Mouse (Mus musculus): Measurements from ENCODE around the gene Poldip2. TPM values are rescaled to one million over a fixed set of nuclear protein-coding genes. Genes with fewer than 3 reads are reported as not detected.

Poldip2 gene
- polyA plus RNA-seq, 1 experiment = 50.4 TPM

DNA sequence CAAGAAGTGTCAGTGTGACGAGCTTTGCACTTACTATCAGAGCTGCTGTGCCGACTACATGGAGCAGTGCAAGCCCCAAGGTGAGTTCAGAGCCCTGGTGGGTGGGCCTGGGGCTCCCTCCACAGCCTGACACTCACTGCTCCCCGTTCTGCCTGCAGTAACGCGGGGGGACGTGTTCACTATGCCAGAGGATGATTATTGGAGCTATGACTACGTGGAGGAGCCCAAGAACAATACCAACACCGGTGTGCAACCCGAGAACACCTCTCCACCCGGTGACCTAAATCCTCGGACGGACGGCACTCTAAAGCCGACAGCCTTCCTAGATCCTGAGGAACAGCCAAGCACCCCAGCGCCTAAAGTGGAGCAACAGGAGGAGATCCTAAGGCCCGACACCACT is 12.4 kb upstream of the Poldip2 start:
- 44% methylated on average over 16 of the region's 16 CpGs for WGBS
- H3K4me1 ChIP-seq (ENCODE audit: control insufficient read depth, insufficient read depth, low read length) = peaks cover 5% of the 10 kb centered on the region; the same call in 1 of the 2 replicates
- H3K4me3 ChIP-seq (replicated peaks; ENCODE audit: extremely low read depth, low read depth, low read length) = no peak overlapping the region
- DNase-seq = no peak
- TF ChIP-seq CTCF (IDR thresholded peaks at IDR 0.05; ENCODE audit: insufficient read depth, low read length) = no peak
- TF ChIP-seq POLR2A (IDR thresholded peaks at IDR 0.05; ENCODE audit: borderline replicate concordance, extremely low read depth, low read depth, low read length) = no peak

DNA sequence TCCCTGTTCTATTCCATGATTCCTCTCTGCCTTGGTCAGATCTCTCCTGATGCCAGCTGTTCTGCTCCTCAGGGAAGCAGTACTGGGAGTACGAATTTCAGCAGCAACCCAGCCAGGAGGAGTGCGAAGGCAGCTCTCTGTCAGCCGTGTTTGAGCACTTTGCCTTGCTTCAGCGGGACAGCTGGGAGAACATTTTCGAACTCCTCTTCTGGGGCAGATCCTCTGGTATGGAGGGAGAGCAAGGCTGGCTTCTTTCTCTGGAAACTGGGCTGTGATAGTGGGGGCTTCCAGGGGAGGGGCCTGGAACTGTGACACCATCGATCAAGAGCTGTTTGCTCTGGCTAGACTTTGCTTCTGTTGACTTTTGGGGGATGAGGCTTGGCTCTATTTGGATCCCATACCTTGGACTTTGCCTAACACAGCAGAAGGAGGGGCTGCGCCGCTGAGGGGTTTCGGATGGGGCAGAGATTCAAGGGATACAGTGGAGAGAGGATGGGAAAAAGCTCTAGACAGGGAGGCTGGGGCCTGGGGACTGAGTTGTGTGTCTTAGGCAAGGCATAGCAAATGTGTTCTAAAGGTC is 11.3 kb upstream of the Poldip2 start:
- no peak for DNase-seq

DNA sequence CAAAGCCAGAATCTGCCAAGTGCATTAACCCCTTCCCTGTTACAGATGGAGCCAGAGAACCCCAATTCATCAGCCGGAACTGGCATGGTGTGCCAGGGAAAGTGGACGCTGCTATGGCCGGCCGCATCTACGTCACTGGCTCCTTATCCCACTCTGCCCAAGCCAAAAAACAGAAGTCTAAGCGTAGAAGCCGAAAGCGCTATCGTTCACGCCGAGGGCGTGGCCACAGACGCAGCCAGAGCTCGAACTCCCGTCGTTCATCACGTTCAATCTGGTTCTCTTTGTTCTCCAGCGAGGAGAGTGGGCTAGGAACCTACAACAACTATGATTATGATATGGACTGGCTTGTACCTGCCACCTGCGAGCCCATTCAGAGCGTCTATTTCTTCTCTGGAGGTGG is 10.5 kb upstream of the Poldip2 start:
- no peak for DNase-seq
- 74% methylated on average over 20 of the region's 20 CpGs for WGBS
- Histone ChIP-seq H3K4me3 (replicated peaks; ENCODE audit: extremely low read depth, low read depth, low read length) (no peak overlapping the region), H3K4me1 (ENCODE audit: control insufficient read depth, insufficient read depth, low read length) (peaks cover 5% of the 10 kb centered on the region; the same call in 1 of the 2 replicates)
- TF ChIP-seq POLR2A (IDR thresholded peaks at IDR 0.05; ENCODE audit: borderline replicate concordance, extremely low read depth, low read depth, low read length) = no peak
- TF ChIP-seq CTCF (IDR thresholded peaks at IDR 0.05; ENCODE audit: insufficient read depth, low read length) = no peak

More for the DNA sequence above, 11.3 kb upstream of the Poldip2 start:
- H3K4me1 ChIP-seq (ENCODE audit: control insufficient read depth, insufficient read depth, low read length) = peaks cover 5% of the 10 kb centered on the region; the same call in 1 of the 2 replicates
- WGBS = 58% methylated on average over 9 of the region's 9 CpGs
- no peak for TF ChIP-seq POLR2A (IDR thresholded peaks at IDR 0.05; ENCODE audit: borderline replicate concordance, extremely low read depth, low read depth, low read length)
- TF ChIP-seq CTCF (IDR thresholded peaks at IDR 0.05; ENCODE audit: insufficient read depth, low read length) = no peak
- H3K4me3 ChIP-seq (replicated peaks; ENCODE audit: extremely low read depth, low read depth, low read length) = no peak overlapping the region

DNA sequence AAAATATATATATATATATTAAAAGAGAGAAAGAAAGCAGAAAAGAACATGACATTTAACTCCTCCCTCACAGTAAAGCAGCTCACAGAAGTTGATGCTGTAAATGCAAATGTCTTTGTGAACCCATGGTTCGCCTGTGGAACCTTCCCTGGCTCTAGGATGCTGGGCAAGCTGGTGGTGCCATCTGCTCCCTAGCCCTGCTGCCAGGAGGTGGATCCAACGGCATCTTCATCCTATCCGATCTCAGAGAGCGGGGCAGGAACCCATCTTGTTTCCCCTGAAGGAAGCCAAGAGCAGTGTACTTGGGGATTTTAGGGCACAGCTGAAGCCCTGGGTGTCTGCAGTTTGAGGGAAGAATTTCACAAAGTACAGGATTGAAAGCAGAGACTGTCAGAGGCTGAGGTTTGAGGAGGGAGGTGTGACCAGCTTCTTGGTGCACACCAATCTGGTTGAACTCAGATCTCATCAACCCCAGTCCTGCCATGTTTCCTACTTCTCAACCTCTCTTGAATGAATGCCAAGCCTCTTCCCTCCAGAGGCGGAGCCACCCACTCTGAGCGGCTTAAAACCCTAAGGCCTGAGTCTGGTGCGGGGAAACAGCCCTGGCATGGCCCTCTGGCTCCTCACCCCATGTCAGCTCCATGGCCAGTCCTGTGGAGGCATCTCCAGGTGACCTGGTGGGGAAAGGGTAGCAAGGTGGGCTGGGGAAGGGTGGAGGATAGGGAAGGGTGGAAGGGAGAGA is 8.9 kb upstream of the Poldip2 start, which contains the start of gene Sebox:
Gene Sebox (plus strand): TSS at position 539 of the 742 bp plus-strand sequence.
- no peaks in the 10 kb centered on the region for H3K4me1 ChIP-seq (ENCODE audit: control insufficient read depth, insufficient read depth, low read length)
- 58% methylated on average over 7 of the region's 7 CpGs for WGBS
- no peak within 1 kb of the TSS for H3K4me3 ChIP-seq (replicated peaks; ENCODE audit: extremely low read depth, low read depth, low read length)
- no peak for DNase-seq
- TF ChIP-seq POLR2A (IDR thresholded peaks at IDR 0.05; ENCODE audit: borderline replicate concordance, extremely low read depth, low read depth, low read length) (no peak), CTCF (IDR thresholded peaks at IDR 0.05; ENCODE audit: insufficient read depth, low read length) (no peak)

DNA sequence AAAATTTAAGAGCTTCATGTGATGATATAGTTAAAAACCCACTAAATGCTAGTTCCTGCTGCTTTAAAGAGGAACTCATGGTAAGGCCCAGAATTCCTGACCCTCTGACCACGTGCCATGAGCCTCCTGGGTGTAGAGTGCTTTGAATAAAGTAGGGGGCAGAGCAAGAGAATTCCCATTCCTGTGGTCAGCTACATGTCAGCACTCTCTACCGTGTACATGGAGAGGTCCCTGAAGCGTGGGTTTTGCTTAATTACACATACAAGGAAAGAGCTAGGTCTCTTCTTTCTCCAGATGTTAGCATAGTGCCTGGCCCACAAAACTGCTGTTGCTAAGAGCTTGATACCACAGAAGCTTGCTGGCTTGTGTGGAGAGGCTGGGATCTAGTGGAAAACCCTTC is 6.6 kb upstream of the Poldip2 start:
- no peak for DNase-seq
- Histone ChIP-seq H3K4me3 (replicated peaks; ENCODE audit: extremely low read depth, low read depth, low read length) (no peak overlapping the region), H3K4me1 (ENCODE audit: control insufficient read depth, insufficient read depth, low read length) (no peaks in the 10 kb centered on the region)
- WGBS = 84% methylated on average over 3 of the region's 3 CpGs
- TF ChIP-seq CTCF (IDR thresholded peaks at IDR 0.05; ENCODE audit: insufficient read depth, low read length) (no peak), POLR2A (IDR thresholded peaks at IDR 0.05; ENCODE audit: borderline replicate concordance, extremely low read depth, low read depth, low read length) (no peak)

DNA sequence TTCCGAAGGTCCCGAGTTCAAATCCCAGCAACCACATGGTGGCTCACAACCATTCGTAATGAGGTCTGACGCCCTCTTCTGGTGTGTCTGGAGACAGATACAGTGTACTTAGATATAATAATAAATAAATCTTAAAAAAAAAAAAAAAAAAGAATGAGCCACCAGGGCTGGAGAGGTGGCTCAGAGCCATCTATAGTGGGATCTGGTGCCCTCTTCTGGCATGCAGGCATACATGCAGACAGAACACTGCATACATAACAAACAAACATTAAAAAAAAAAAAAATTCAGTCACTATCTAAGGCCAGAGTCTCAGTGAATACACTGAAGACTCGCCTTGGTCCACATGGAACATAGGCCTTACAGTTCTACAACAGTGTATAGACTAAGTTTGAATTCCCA is 2.8 kb upstream of the Poldip2 start:
- DNase-seq = no peak
- H3K4me1 ChIP-seq (ENCODE audit: control insufficient read depth, insufficient read depth, low read length) = peaks cover 5% of the 10 kb centered on the region; the same call in 1 of the 2 replicates
- TF ChIP-seq CTCF (IDR thresholded peaks at IDR 0.05; ENCODE audit: insufficient read depth, low read length) (peak; percentile 47), POLR2A (IDR thresholded peaks at IDR 0.05; ENCODE audit: borderline replicate concordance, extremely low read depth, low read depth, low read length) (no peak)
- no peak overlapping the region for H3K4me3 ChIP-seq (replicated peaks; ENCODE audit: extremely low read depth, low read depth, low read length)
- WGBS = 88% methylated on average over 5 of the region's 5 CpGs

DNA sequence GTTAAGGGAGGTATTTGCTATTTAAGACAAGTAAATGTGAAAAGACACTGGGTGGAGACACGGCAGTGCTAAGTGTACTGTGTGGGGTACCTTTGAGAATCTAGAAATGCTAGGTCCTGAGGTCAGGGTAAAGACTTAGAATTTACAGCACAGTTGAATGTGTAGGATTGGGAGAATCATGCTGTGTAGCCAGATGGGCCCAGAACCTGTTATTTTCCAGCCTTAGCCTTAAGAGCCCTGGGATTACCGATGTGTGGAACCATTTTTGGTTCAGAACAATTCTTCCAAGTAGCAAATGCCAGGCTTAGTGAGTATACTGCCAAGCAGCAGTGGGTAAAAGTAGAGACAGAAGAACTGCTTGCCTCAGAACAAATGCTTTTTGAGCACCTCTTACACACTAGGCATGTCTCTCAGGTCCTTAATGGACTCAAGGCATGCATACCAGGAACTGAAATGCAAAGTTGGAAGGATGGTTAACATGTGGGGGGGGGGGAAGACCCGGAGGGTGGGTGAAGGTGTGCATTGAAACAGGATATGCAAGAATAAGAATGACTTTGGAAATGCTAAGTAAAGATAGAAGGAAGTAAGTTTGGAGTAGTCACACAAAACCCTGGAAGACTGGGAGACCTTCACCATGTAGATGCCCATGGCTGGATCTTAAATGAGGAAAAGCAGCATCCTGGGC is 1.3 kb downstream of the Poldip2 start:
- H3K4me3 ChIP-seq (replicated peaks; ENCODE audit: extremely low read depth, low read depth, low read length) = no peak overlapping the region
- no peak for DNase-seq
- 64% methylated on average over 3 of the region's 3 CpGs for WGBS
- peaks cover 5% of the 10 kb centered on the region; the same call in 1 of the 2 replicates for H3K4me1 ChIP-seq (ENCODE audit: control insufficient read depth, insufficient read depth, low read length)
- no peak for TF ChIP-seq POLR2A (IDR thresholded peaks at IDR 0.05; ENCODE audit: borderline replicate concordance, extremely low read depth, low read depth, low read length)
- TF ChIP-seq CTCF (IDR thresholded peaks at IDR 0.05; ENCODE audit: insufficient read depth, low read length) = no peak

DNA sequence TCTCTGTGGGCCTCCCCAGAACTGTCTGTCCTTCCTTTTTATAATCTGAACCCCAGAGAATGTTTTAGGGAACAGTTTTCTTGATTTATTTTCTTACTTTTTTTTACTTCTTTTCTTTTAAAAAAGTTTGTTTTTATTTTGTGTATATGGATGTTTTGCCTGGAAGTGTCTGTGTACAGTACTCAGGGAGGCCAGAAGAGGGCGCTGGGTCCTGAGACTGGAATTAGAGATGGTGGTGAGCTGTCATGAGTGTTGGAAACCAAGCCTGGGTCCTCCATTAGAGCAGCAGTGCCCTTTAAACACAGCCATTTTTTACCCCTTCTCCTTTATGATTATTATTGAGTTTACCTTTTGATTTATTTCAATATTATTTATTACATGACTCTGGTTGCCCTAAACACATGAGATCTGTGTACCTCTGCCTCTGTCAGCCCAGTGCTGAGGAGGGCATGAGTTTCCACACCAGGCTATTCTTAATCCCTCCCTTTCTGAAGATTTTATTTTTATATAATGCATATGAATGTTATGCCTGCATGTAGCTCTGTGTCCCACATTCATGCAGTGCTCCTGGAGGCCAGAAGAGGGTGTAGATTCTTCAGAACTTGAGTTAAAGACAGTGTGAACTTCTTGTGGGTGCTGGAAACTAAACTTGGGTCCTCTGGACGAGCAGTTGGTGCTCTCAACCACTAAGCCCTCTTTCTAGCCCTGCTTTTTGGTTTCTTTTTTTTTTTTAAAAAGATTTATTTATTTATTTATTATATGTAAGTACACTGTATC is 3.7 kb downstream of the Poldip2 start:
- WGBS = 64% methylated on average over 2 of the region's 2 CpGs
- TF ChIP-seq CTCF (IDR thresholded peaks at IDR 0.05; ENCODE audit: insufficient read depth, low read length) (peak; percentile 17; the same call in 1 of the 2 replicates), POLR2A (IDR thresholded peaks at IDR 0.05; ENCODE audit: borderline replicate concordance, extremely low read depth, low read depth, low read length) (no peak)
- no peak for DNase-seq

DNA sequence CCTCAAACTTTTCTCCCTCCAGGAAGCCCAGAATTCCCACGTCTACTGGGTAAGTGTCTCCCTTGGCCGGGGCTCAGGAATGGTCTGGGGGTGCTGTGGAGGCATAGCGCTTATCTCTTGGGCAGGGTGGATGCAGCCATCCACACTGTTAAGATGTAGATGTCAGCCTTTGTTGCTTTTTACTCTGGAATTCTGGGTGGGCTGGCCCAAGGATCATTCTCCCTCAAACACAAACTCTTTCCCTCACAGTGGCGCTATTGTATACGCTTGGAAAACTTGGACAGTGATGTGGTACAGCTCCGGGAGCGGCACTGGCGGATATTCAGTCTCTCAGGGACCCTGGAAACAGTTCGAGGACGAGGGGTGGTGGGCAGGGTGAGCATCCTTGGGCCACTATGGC is 6.9 kb downstream of the Poldip2 start:
- no peak for DNase-seq
- TF ChIP-seq CTCF (IDR thresholded peaks at IDR 0.05; ENCODE audit: insufficient read depth, low read length) (no peak), POLR2A (IDR thresholded peaks at IDR 0.05; ENCODE audit: borderline replicate concordance, extremely low read depth, low read depth, low read length) (no peak)
- no peak overlapping the region for H3K4me3 ChIP-seq (replicated peaks; ENCODE audit: extremely low read depth, low read depth, low read length)
- H3K4me1 ChIP-seq (ENCODE audit: control insufficient read depth, insufficient read depth, low read length) = peaks cover 5% of the 10 kb centered on the region; the same call in 1 of the 2 replicates
- 88% methylated on average over 10 of the region's 10 CpGs for WGBS

More for the DNA sequence above, 3.7 kb downstream of the Poldip2 start:
- Histone ChIP-seq H3K4me1 (ENCODE audit: control insufficient read depth, insufficient read depth, low read length) (peaks cover 8% of the 10 kb centered on the region), H3K4me3 (replicated peaks; ENCODE audit: extremely low read depth, low read depth, low read length) (no peak overlapping the region)
